Mouse (Mus musculus) urinary bladder, adult 18-20 months (tissue): ENCODE data around the gene Plpp3.

Source experiments
- DNase-seq, 2 experiments: peaks; one replicate each; pipeline ENCODE4 v3.0.0; 2022; ENCODE audit warnings: low spot score in 2 of 2, mixed read lengths in 2 of 2

Plpp3 gene

GRCm38 (mm10) chr4:105157276-105158168, at the start of gene Plpp3:
TSS of gene Plpp3 (plus strand) at chr4:105157347.
- peak; percentile 77 to 91 for DNase-seq

DNA sequence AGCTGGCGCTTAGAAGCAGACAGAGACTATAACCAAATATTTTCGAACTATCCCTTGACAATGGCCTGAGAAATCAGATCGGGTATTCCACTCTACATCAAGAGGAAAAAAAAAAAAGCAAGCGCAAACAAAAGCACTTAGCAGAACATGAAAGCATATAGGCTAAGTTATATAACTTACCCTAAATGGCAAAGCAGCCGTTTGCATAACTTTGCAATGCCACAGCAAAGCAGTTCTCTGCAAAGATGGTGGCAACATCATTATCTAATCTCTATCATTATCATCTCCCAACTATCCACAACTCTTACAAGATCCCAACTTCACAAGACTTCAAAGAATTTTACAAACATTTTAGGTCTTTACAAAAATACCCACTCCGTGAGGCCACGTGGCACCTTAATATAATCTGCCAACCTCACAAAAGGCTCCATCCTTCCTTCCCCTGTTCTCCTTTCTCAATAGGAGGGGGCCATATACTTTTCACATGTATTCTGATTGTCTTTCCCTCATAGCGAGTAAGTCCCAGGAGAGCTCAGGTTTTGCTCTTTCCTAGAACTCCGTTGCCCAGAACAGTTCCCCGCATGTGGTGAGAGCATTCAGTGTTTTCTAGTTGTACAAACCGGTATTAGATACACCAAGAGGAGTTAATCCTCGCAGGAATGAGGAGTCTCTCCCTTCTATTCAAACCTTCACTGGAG, 49.1 kb upstream of the Plpp3 start:
- no peak for DNase-seq

- no peak for DNase-seq
Measured at GRCm38 (mm10) chr4:105108641-105109198, 48.4 kb upstream of the Plpp3 start.

- DNase-seq = peak; percentile 63 to 76
Measured at GRCm38 (mm10) chr4:105109199-105109989, 47.8 kb upstream of the Plpp3 start, which contains the start of gene Prkaa2. TSS of gene Prkaa2 (minus strand) at chr4:105109890.

- DNase-seq = no peak
Measured at GRCm38 (mm10) chr4:105109990-105110683, 47.0 kb upstream of the Plpp3 start.

DNA sequence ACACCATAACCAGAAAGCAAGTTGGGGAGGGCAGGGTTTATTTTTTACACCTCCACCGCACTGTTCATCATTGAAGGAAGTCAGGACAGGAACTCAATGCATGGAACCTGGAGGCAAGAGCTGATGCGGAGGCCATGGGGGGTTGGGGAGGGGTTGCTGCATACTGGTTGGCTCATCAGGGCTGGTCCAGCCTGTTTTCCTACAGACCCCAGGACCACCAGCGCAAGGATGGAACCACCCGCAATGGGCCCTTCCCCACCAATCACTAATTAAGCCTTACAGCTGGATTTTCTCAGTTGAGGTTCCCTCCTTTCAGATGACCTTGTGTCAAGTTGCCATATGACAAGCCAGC, 46.5 kb upstream of the Plpp3 start:
- DNase-seq = no peak

- no peak for DNase-seq
Measured at GRCm38 (mm10) chr4:105111770-105112169, 45.4 kb upstream of the Plpp3 start.

DNA sequence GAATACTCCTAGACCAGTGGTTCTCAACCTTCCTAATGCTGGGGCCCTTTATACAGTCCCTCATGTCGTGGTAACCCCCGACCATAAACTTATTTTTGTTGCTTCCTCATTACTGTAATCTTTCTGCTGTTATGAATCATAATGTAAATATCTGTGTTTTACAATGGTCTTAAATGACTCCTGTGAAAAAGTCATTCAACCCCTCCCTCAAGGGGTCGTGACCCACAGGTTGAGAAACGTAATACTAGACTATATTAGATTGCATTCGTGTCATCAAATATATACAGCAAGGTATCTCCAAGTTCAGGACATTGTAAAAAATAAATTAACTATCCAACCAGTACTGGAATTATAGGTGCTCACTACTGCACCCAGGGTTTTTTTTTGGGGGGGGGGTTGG, 44.1 kb upstream of the Plpp3 start:
- no peak for DNase-seq

DNA sequence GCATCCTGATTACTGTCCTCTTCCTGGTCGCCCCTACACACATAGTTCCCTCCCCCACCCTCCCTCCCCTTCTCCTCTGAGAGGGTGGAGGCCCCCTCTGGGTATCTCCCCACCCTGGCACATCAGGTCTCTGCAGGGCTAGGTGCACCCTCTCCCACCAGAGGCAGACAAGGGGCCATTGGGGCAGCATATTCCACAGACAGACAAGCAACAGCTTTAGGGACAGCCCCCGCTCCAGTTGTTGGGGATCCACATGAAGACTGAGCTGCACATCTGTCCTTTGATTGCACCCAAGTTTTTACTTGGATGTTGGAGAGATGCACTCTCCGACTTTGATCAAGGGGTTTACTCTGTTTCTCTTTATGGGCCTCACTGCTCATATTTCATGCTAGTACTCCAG, 43.7 kb upstream of the Plpp3 start:
- no peak for DNase-seq

DNA sequence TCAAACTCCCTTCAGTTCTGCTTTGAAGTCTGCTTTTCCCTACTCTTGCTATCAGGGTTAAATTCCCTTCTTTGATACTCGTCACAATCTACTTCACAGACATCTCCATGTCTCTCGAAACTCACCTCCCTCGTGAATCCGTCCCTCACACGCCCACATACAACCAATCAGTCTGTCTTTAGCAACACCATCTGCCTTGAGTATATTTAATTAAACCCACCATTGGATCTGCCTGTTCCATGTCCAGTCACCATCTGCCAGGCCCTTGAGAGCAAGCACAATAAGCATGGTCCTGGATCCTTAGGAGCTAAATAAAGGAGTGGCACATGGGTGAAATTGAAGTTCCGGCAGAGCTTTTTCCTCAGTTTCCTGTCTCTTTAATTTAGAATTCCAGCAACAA, 36.1 kb upstream of the Plpp3 start:
- no peak for DNase-seq

- peak; percentile 35 to 61 for DNase-seq
Measured at GRCm38 (mm10) chr4:105122429-105122828, 34.7 kb upstream of the Plpp3 start.

GRCm38 (mm10) chr4:105129212-105129611, 27.9 kb upstream of the Plpp3 start:
- DNase-seq = no peak

DNA sequence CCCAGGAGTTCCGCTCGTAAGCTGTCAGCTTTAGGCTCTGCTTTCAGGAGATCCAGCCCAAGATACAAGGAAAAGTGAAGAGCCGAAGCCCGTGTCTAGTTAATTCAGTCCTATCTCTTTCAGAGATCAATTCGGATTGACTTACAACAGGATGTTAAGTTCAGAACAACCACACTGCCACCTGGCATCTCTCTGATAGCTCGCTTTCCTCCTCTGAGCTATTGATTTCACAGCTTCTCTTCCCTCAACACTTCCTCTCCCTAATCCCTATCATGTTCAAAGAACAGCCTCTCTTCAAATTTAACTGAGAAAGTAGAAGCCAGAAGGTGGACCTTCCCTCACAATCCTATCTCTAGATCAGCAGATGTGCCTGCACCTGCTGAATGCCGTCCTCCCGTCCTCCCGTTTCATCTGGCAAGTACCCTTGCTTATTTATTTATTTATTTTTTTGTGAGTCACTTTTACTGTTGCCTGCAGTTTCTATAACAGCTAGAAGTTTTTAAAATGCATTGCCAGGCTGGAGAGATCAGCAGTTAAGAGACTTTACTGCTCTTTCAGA, 25.3 kb upstream of the Plpp3 start:
- no peak for DNase-seq

- DNase-seq = no peak
Measured at GRCm38 (mm10) chr4:105133350-105134050, 23.6 kb upstream of the Plpp3 start.

GRCm38 (mm10) chr4:105149492-105149891, 7.7 kb upstream of the Plpp3 start:
- DNase-seq = no peak

GRCm38 (mm10) chr4:105151911-105152690, 5.0 kb upstream of the Plpp3 start:
- DNase-seq = peak in 1 of 2 experiments; percentile 66

DNA sequence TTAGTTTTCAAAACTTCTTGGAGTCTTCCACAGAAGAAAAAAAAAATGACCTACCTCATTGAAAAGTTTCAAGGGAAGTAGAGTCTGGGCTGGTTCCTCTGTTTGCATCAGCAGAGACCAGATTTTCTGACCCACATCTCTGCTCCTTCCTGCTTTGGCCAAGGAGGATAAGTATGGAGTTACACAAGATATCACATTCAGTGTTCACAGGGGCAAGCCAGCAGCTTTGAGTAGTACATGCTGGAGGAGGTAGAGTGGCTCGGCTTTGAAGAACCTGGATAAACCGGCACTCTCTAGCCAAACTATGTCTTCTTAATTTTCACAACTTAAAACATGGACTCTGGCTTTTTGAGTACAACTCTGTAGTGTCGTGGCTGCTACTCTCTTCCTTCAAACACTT, 3.9 kb upstream of the Plpp3 start:
- no peak for DNase-seq

DNA sequence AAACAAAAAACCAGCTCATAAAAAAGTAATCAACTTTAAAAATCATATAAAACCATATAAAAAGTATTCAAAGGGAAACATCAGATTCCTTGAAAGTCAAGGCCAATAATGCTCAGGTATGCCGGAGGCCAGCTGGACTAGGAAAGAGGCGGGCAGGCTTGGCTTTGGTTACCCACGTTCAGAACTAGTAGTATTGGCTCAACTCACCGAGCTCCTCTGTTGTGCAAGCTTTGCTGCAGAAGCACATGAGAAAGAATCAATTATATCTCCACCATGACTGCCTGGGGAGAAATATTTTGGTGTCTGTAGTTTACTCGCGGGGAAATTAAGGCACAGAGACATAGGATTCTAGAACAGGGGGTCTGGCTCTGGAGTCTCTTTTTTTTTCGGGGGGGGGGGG, 866 bp upstream of the Plpp3 start:
- DNase-seq = no peak

- DNase-seq = no peak
Measured at GRCm38 (mm10) chr4:105156955-105157275, 232 bp upstream of the Plpp3 start.

GRCm38 (mm10) chr4:105158169-105158555, 1.0 kb downstream of the Plpp3 start:
- DNase-seq = peak; percentile 69 to 75
